Mouse (Mus musculus): ENCODE measurements around the gene Rpl38.
A peak's percentile ranks its signal among the peaks of the same experiment; 100 is the strongest.

Rpl38 gene

GRCm38 (mm10) chr11:114681054-114681453 is 12.7 kb downstream of the Rpl38 start:
- DNase-seq: no peak

GRCm38 (mm10) chr11:114682321-114682900 is 14.1 kb downstream of the Rpl38 start:
- peak; percentile 41 to 66 for DNase-seq

- peak in 1 of 2 experiments; percentile 45 for DNase-seq
Measured at GRCm38 (mm10) chr11:114683029-114683721, 14.9 kb downstream of the Rpl38 start.

GRCm38 (mm10) chr11:114683722-114684621 is 15.6 kb downstream of the Rpl38 start:
- DNase-seq: no peak

- peak; percentile 86 to 92 for DNase-seq
Measured at GRCm38 (mm10) chr11:114684627-114685373, 16.5 kb downstream of the Rpl38 start.

- no peak for DNase-seq
Measured at GRCm38 (mm10) chr11:114685526-114686040, 17.3 kb downstream of the Rpl38 start.

- DNase-seq: no peak
Measured at GRCm38 (mm10) chr11:114686221-114686959, 18.1 kb downstream of the Rpl38 start.

GRCm38 (mm10) chr11:114687574-114688188 is 19.4 kb downstream of the Rpl38 start:
- DNase-seq: peak in 1 of 2 experiments; percentile 34

- no peak for DNase-seq
Measured at GRCm38 (mm10) chr11:114688729-114689128, 20.4 kb downstream of the Rpl38 start.

GRCm38 (mm10) chr11:114690192-114690591 is 21.9 kb downstream of the Rpl38 start:
- DNase-seq: no peak

- DNase-seq: no peak
Measured at GRCm38 (mm10) chr11:114691454-114692182, 23.3 kb downstream of the Rpl38 start.

- DNase-seq: no peak
Measured at GRCm38 (mm10) chr11:114692601-114693000, 24.3 kb downstream of the Rpl38 start.

- DNase-seq: no peak
Measured at GRCm38 (mm10) chr11:114693456-114693855, 25.1 kb downstream of the Rpl38 start.

- DNase-seq: no peak
Measured at GRCm38 (mm10) chr11:114694451-114694850, 26.1 kb downstream of the Rpl38 start.

GRCm38 (mm10) chr11:114698496-114698895 is 30.2 kb downstream of the Rpl38 start:
- no peak for DNase-seq

- peak; percentile 57 to 58 for DNase-seq
Measured at GRCm38 (mm10) chr11:114699511-114699910, 31.2 kb downstream of the Rpl38 start.

- DNase-seq: no peak
Measured at GRCm38 (mm10) chr11:114702311-114702995, 34.1 kb downstream of the Rpl38 start.

- no peak for DNase-seq
Measured at GRCm38 (mm10) chr11:114702996-114703361, 34.7 kb downstream of the Rpl38 start.

- no peak for DNase-seq
Measured at GRCm38 (mm10) chr11:114704071-114704913, 36.0 kb downstream of the Rpl38 start.
